Mouse (Mus musculus): ENCODE measurements at regions not wholly inside any gene's neighbourhood (a gene's known extent, or its start where the extent isn't known, plus 50 kb on each side); places are given as distances from the start of the nearest gene placed in this dataset.
"Not testable (repeated sequence)": the region's sequence is repeated elsewhere in the genome, so short reads cannot be mapped to it uniquely, and the experiment has no call there.

DNA sequence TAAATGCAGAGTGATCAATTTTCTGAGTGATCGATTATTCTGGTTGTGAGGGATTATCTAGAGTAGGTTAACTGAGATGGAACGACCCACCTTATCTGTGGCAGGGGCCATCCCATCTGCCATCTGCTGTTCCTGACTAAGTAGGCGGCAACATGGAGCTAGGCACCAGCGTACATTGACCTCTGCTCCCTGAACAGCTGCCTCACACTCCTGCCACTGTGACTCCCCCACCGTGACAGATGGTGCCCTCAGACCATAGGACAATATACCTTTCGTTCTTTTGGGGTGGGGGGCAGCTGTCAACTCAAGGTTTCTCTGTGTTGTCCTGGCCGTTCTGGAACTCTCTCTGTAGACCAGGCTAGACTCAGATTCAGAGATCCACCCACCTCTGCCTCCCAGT lies 262.7 kb downstream of the Prex1 start:
- ATAC-seq (ENCODE audit: low FRiP score, low TSS enrichment), result no peak
- no peaks in the 10 kb centered on the region for H3K36me3 ChIP-seq (ENCODE audit: control insufficient read depth, insufficient read depth, low read length)
- H3K9me3 ChIP-seq (ENCODE audit: control insufficient read depth, low read length), result no peaks in the 10 kb centered on the region
- no peak overlapping the region for H3K27ac ChIP-seq (ENCODE audit: low read depth, low read length)
- peaks cover 11% of the 10 kb centered on the region for H3K4me1 ChIP-seq (ENCODE audit: control insufficient read depth, insufficient read depth, low read length)
- no peak overlapping the region for H3K4me2 ChIP-seq (replicated peaks; ENCODE audit: low read depth, low read length)
- WGBS, result 57% methylated on average over 7 of the region's 7 CpGs
- no peak overlapping the region for H3K9ac ChIP-seq (ENCODE audit: low read depth, low read length)
- H3K4me3 ChIP-seq (ENCODE audit: low read length), result no peak overlapping the region
- no peaks in the 10 kb centered on the region for H3K27me3 ChIP-seq (ENCODE audit: control insufficient read depth, insufficient read depth, low read length)

DNA sequence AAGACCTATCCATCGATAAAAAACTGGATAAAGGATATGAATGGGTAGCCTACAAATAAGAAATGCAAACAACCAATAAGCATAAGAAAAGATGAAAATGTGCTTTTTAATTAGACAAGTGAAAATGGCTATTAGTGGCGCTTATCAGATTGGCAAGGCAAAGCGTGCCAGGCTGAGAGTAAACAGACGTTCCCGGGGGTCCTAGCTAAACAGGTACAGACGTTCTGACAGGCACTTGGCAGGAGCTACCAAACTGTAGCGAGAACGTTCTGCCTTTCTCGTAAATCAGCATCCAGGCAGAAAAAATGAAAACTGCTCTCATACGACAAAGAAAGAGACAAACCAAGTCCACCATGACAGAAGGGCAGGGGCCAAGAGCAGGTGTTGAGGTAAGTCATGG lies 263.3 kb downstream of the Prex1 start:
- H3K36me3 ChIP-seq (ENCODE audit: control insufficient read depth, insufficient read depth, low read length), result no peaks in the 10 kb centered on the region

DNA sequence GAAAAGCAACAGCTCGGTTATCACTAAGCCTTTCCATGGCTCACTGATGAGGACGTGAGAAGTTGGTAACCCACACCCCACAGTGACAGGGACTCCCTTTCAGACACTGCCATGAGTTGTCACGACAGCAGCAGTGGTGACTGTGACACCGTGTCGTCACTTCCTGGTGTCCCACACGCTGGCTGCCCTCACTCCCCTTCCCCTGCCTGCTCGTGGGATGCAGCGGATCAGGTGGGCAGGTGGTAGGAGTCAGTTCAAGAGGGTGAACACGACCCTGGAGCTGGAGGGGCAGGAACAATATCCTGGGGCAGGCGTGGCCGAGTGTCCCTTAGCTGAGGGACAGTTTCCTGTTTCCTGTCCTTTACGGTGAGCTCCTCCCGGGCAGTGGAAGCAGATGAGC lies 264.9 kb downstream of the Prex1 start:
- H3K27ac ChIP-seq (ENCODE audit: low read depth, low read length), result no peak overlapping the region
- H3K4me2 ChIP-seq (replicated peaks; ENCODE audit: low read depth, low read length), result no peak overlapping the region
- H3K4me3 ChIP-seq (ENCODE audit: low read length), result no peak overlapping the region
- H3K9ac ChIP-seq (ENCODE audit: low read depth, low read length), result no peak overlapping the region
- no peaks in the 10 kb centered on the region for H3K36me3 ChIP-seq (ENCODE audit: control insufficient read depth, insufficient read depth, low read length)
- H3K27me3 ChIP-seq (ENCODE audit: control insufficient read depth, insufficient read depth, low read length), result no peaks in the 10 kb centered on the region
- 0 out of 2 replicates have a peak, but pooled peaks have one; percentile 22 for ATAC-seq (ENCODE audit: low FRiP score, low TSS enrichment)
- H3K9me3 ChIP-seq (ENCODE audit: control insufficient read depth, low read length), result no peaks in the 10 kb centered on the region
- H3K4me1 ChIP-seq (ENCODE audit: control insufficient read depth, insufficient read depth, low read length), result peaks cover 15% of the 10 kb centered on the region
- WGBS, result 18% methylated on average over 13 of the region's 13 CpGs

More for the DNA sequence above, 263.3 kb downstream of the Prex1 start:
- H3K9me3 ChIP-seq (ENCODE audit: control insufficient read depth, low read length), result no peaks in the 10 kb centered on the region
- WGBS, result 65% methylated on average over 10 of the region's 10 CpGs
- H3K27me3 ChIP-seq (ENCODE audit: control insufficient read depth, insufficient read depth, low read length), result no peaks in the 10 kb centered on the region
- H3K4me2 ChIP-seq (replicated peaks; ENCODE audit: low read depth, low read length), result no peak overlapping the region
- no peak for ATAC-seq (ENCODE audit: low FRiP score, low TSS enrichment)
- H3K9ac ChIP-seq (ENCODE audit: low read depth, low read length), result no peak overlapping the region
- H3K4me1 ChIP-seq (ENCODE audit: control insufficient read depth, insufficient read depth, low read length), result peaks cover 15% of the 10 kb centered on the region
- H3K27ac ChIP-seq (ENCODE audit: low read depth, low read length), result no peak overlapping the region
- H3K4me3 ChIP-seq (ENCODE audit: low read length), result no peak overlapping the region

DNA sequence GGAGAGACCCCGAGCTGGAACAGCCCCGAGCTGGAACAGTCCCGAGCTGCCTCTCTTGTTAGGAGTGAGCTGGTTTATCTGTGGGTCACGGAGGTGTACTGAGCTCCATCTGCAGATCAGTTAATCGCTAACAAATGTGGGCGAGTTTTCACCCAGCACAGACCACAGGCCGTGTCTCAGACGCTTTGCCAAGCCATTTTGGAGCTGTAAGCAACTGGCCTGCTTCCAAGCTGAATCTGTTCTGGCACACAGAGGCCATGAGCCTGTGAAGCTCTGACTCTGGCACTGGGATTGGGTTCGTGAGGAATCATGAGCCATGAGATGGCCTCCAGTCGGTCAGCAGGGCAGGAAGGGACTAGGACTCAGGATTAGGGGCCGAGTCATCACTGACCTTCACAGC lies 265.5 kb downstream of the Prex1 start:
- no peaks in the 10 kb centered on the region for H3K27me3 ChIP-seq (ENCODE audit: control insufficient read depth, insufficient read depth, low read length)
- H3K4me2 ChIP-seq (replicated peaks; ENCODE audit: low read depth, low read length), result no peak overlapping the region
- no peak for ATAC-seq (ENCODE audit: low FRiP score, low TSS enrichment)
- peaks cover 18% of the 10 kb centered on the region for H3K4me1 ChIP-seq (ENCODE audit: control insufficient read depth, insufficient read depth, low read length)
- 0 out of 2 replicates have a peak overlapping the region, but pooled peaks have one; percentile 38 for H3K27ac ChIP-seq (ENCODE audit: low read depth, low read length)
- 63% methylated on average over 11 of the region's 11 CpGs for WGBS
- no peaks in the 10 kb centered on the region for H3K36me3 ChIP-seq (ENCODE audit: control insufficient read depth, insufficient read depth, low read length)
- H3K9me3 ChIP-seq (ENCODE audit: control insufficient read depth, low read length), result no peaks in the 10 kb centered on the region
- no peak overlapping the region for H3K4me3 ChIP-seq (ENCODE audit: low read length)
- no peak overlapping the region for H3K9ac ChIP-seq (ENCODE audit: low read depth, low read length)

DNA sequence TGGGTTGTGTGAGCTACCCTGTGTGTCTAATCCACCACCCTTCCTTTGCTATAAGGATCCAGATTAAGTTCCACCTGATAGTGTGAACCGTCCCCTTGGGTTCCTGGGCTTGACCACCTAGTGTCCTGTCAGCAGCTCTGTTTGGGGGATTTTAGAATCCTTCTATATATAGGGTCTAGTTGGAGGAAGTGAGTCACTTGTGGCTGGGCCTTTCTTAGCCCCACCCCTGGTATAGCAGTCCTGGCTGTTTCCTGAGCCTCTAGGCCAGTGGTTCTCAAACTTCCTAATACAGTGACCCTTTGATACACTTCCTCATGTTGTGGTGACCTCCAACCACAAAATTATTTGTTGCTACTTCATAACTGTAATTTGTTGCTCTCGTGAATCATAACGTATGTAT lies 267.1 kb downstream of the Prex1 start:
- no peak overlapping the region for H3K4me3 ChIP-seq (ENCODE audit: low read length)
- H3K9ac ChIP-seq (ENCODE audit: low read depth, low read length), result no peak overlapping the region
- peaks cover 23% of the 10 kb centered on the region for H3K4me1 ChIP-seq (ENCODE audit: control insufficient read depth, insufficient read depth, low read length)
- no peak for ATAC-seq (ENCODE audit: low FRiP score, low TSS enrichment)
- H3K27ac ChIP-seq (ENCODE audit: low read depth, low read length), result no peak overlapping the region
- no peaks in the 10 kb centered on the region for H3K36me3 ChIP-seq (ENCODE audit: control insufficient read depth, insufficient read depth, low read length)
- WGBS, result 72% methylated on average over 3 of the region's 3 CpGs
- no peaks in the 10 kb centered on the region for H3K27me3 ChIP-seq (ENCODE audit: control insufficient read depth, insufficient read depth, low read length)
- no peaks in the 10 kb centered on the region for H3K9me3 ChIP-seq (ENCODE audit: control insufficient read depth, low read length)
- H3K4me2 ChIP-seq (replicated peaks; ENCODE audit: low read depth, low read length), result no peak overlapping the region

DNA sequence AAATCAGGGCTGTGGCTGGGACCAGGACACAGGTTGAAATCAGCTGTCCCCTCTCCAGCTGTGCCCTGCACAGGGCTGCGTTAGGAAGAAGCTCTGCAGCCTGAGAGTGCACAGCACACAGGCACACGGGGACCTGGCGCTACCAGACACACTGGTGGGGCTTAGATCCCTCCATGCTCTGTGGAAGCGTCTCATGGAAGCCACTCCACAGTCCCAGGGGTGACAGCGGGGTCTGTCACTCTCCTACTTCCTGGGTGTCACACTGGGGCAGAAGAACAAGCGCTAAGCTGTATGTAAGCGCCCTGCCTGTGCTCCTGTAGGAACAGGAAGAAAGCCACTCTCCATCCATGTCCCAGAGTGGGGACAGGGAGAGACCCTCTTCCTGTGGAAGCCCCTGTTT lies 267.8 kb downstream of the Prex1 start:
- H3K27ac ChIP-seq (ENCODE audit: low read depth, low read length); H3K27me3 ChIP-seq (ENCODE audit: control insufficient read depth, insufficient read depth, low read length); H3K9ac ChIP-seq (ENCODE audit: low read depth, low read length); H3K4me2 ChIP-seq (replicated peaks; ENCODE audit: low read depth, low read length); H3K4me3 ChIP-seq (ENCODE audit: low read length); H3K9me3 ChIP-seq (ENCODE audit: control insufficient read depth, low read length); H3K36me3 ChIP-seq (ENCODE audit: control insufficient read depth, insufficient read depth, low read length): not testable (repeated sequence)
- 71% methylated on average over 7 of the region's 7 CpGs for WGBS
- H3K4me1 ChIP-seq (ENCODE audit: control insufficient read depth, insufficient read depth, low read length), result peaks cover 23% of the 10 kb centered on the region
- peak; percentile 26 for ATAC-seq (ENCODE audit: low FRiP score, low TSS enrichment)

DNA sequence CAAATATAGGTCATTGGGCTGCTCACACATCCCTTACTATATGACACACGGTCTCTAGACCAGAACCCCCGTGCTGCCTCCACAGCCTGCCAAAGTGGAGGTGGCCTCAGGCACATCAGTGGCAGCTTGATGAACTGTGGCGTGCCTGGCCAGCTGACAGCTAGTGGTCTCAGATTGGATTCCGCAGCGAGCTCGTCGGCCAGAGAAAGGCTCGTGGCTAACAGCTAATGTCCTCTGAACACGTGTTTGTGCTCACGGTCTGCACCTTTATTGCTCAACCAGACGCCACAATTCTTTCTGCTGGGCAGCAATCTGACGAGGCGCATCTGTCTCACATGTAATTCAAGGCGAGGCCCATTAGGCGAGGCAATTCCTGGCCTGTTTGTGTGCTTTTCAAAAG lies 270.6 kb downstream of the Prex1 start:
- Histone ChIP-seq H3K27ac (ENCODE audit: low read depth, low read length) (no peak overlapping the region), H3K9me3 (ENCODE audit: control insufficient read depth, low read length) (no peaks in the 10 kb centered on the region), H3K4me3 (ENCODE audit: low read length) (no peak overlapping the region), H3K4me2 (replicated peaks; ENCODE audit: low read depth, low read length) (no peak overlapping the region), H3K9ac (ENCODE audit: low read depth, low read length) (no peak overlapping the region), H3K27me3 (ENCODE audit: control insufficient read depth, insufficient read depth, low read length) (no peaks in the 10 kb centered on the region), H3K36me3 (ENCODE audit: control insufficient read depth, insufficient read depth, low read length) (no peaks in the 10 kb centered on the region), H3K4me1 (ENCODE audit: control insufficient read depth, insufficient read depth, low read length) (peaks cover 19% of the 10 kb centered on the region; the same call in 1 of the 2 replicates)
- peak; percentile 42; the same call in 1 of the 2 replicates for ATAC-seq (ENCODE audit: low FRiP score, low TSS enrichment)
- 17% methylated on average over 15 of the region's 15 CpGs for WGBS

DNA sequence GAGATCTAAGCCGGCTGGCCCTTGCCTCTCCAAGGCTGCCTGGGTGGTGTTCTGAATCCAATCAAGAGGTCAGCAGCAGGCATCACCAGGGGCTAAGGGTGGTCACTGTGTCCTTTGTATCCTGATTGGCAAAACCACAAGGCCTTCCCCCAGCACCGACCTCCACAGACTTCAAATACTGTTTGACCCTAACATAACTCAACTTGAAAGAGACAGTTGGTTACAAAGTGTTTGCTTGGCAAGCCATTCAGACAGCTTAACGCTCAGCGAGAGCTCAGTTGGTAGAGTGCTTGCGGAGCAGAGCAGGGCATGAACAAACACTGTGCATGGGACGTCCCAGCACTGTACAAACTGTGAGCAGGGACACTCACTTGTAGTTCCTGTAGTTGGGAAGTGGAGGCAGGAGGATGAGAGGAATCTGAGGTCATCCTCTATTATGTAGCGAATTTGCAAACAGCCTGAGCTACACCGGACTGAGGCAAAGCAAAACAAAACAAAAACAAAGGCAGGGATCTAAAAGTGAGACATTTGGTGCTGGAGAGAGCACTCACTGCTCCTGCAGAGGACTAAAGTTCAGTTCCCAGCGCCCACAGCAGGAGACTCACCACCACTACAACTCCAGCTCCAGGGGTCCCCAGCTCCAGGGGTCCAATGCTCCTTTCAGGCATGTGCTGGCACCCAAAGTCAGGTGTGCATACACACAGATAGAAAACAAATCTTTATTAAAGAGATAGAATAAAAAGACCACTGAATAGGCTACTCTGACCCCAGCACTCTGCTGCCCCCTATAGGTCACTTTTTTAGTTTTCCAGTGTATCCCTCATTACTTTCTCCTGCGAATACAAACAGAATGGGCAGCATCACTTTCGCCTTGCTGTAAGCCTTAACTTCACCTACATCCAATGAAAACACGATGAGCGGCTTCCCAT lies 273.5 kb downstream of the Prex1 start:
- Histone ChIP-seq H3K27me3 (ENCODE audit: control insufficient read depth, insufficient read depth, low read length) (no peaks in the 10 kb centered on the region), H3K4me3 (ENCODE audit: low read length) (no peak overlapping the region), H3K9me3 (ENCODE audit: control insufficient read depth, low read length) (no peaks in the 10 kb centered on the region), H3K4me1 (ENCODE audit: control insufficient read depth, insufficient read depth, low read length) (peaks cover 16% of the 10 kb centered on the region), H3K9ac (ENCODE audit: low read depth, low read length) (no peak overlapping the region), H3K4me2 (replicated peaks; ENCODE audit: low read depth, low read length) (no peak overlapping the region), H3K36me3 (ENCODE audit: control insufficient read depth, insufficient read depth, low read length) (no peaks in the 10 kb centered on the region), H3K27ac (ENCODE audit: low read depth, low read length) (no peak overlapping the region)
- WGBS, result 52% methylated on average over 13 of the region's 13 CpGs
- ATAC-seq (ENCODE audit: low FRiP score, low TSS enrichment), result no peak

DNA sequence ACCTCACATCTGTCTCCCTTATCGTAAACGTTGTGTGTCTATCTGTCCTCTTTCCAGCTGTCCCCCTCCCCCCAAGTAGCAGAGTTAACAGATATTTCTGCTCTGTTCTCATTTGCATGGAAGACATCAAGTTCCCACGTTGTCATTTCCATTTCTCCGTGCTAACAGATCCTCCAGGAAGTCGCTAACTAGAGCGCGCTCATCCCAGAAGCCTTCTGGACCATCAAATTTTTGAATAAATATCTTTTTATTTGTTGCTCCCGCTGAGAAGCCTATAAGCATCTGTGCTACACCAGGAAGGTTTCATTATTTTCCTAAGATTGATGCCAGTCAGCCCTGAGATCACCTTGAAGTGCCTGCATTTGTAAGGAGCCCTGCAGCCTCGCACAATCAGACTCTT lies 275.4 kb downstream of the Prex1 start:
- Histone ChIP-seq H3K27ac (ENCODE audit: low read depth, low read length) (no peak overlapping the region), H3K4me2 (replicated peaks; ENCODE audit: low read depth, low read length) (no peak overlapping the region), H3K4me1 (ENCODE audit: control insufficient read depth, insufficient read depth, low read length) (peaks cover 13% of the 10 kb centered on the region), H3K36me3 (ENCODE audit: control insufficient read depth, insufficient read depth, low read length) (no peaks in the 10 kb centered on the region), H3K4me3 (ENCODE audit: low read length) (no peak overlapping the region), H3K27me3 (ENCODE audit: control insufficient read depth, insufficient read depth, low read length) (no peaks in the 10 kb centered on the region), H3K9me3 (ENCODE audit: control insufficient read depth, low read length) (no peaks in the 10 kb centered on the region), H3K9ac (ENCODE audit: low read depth, low read length) (no peak overlapping the region)
- WGBS, result 82% methylated on average over 9 of the region's 9 CpGs
- no peak for ATAC-seq (ENCODE audit: low FRiP score, low TSS enrichment)

Data from kidney, embryonic 14.5 days (tissue).